Mouse (Mus musculus): ENCODE measurements around the gene Samd4b. TPM values are rescaled to one million over a fixed set of nuclear protein-coding genes. Genes with fewer than 3 reads are reported as not detected.

Gene Samd4b
- polyA plus RNA-seq, 1 experiment from 2014 or later, result 3.5 TPM

DNA sequence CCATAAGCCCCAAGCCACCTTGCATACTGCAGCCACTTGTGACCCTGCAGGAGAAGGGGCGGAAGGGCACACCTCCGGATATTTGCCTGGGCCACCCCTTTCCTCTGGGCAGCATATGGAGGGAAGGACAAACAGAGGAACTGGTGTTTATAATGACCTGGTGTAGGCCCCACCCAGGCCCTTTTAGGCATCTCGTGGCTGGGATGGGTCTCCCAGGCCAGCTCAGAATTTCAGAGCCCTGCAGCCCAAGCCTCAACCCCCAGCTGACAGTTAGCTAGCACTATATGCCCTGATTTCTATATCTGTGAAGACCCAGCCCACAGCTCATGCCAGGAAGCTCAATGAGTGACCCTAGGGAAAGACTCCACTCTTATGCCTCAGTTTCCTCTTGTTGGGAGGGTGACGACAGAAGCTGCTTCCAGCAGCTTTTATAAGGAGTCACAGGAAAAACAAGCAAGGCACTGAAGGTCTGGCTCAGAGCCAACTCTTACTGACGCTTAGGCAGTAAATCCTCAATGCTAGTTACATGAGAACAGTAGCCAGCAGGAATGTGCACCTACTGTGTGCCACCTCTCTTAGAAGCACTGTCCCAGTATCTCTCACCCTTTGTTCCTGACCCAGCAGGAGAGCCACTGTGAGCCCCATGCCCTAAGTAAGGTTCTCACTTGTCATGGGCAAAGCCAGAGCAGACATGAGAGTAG is 26.8 kb downstream of the Samd4b start:
- Histone ChIP-seq H3K4me2 (ENCODE audit: low read depth, low read length) (no peak overlapping the region), H3K9me3 (ENCODE audit: low read length) (no peaks in the 10 kb centered on the region), H3K27ac (ENCODE audit: low read depth) (no peak overlapping the region), H3K9ac (replicated peaks) (no peak overlapping the region), H3K4me1 (ENCODE audit: insufficient read depth) (peaks cover 42% of the 10 kb centered on the region), H3K27me3 (ENCODE audit: insufficient read depth, low read length) (no peaks in the 10 kb centered on the region), H3K36me3 (replicated peaks; ENCODE audit: insufficient read depth, low read length) (peaks cover 19% of the 10 kb centered on the region), H3K4me3 (ENCODE audit: low read depth, low read length) (no peak overlapping the region)
- TF ChIP-seq CTCF (IDR thresholded peaks at IDR 0.05; ENCODE audit: low read depth), result no peak
- no peak for TF ChIP-seq EP300 (IDR thresholded peaks at IDR 0.05; ENCODE audit: low read depth)
- WGBS (ENCODE audit: insufficient replicate concordance), result 47% methylated on average over 5 of the region's 5 CpGs
- ATAC-seq, result no peak
- DNase-seq, result no peak

DNA sequence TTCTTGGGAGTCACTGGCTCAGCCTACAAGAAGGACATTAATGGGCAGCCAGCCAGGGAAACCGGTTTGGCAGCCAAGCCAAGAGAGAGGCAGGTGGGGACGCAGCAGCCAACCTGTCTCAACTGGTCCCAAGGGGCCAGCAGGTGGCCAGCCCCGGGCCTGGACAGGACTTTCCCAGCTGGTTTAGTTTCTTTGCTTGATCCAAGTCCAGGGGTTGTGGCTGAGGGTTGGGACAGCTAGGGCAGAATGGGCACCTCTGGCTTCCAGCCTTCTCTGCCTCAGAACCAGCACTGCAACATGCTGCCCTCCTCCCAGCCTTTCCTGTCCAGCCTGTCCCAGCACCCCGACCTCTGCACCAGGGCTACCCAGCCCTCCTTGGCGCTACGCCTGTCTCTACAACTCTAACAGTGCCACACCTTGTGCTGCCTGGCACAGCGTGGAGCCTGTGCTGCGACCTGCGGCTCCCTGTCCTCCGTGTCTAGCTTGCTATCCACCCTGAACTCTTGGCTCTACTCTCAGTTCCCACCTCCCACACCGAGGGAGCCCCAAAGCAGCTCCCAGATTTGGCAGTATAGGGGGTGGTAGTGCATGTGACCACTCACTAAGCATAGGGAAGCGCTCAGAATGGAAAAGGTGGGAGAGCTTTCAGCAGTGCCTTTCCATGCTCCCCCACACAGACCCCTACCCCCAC is 27.5 kb downstream of the Samd4b start:
- Histone ChIP-seq H3K4me2 (ENCODE audit: low read depth, low read length) (no peak overlapping the region), H3K9me3 (ENCODE audit: low read length) (no peaks in the 10 kb centered on the region), H3K9ac (replicated peaks) (no peak overlapping the region), H3K36me3 (replicated peaks; ENCODE audit: insufficient read depth, low read length) (peaks cover 26% of the 10 kb centered on the region), H3K27me3 (ENCODE audit: insufficient read depth, low read length) (no peaks in the 10 kb centered on the region), H3K27ac (ENCODE audit: low read depth) (no peak overlapping the region), H3K4me3 (ENCODE audit: low read depth, low read length) (no peak overlapping the region), H3K4me1 (ENCODE audit: insufficient read depth) (peaks cover 35% of the 10 kb centered on the region)
- ATAC-seq (no peak), DNase-seq (no peak)
- no peak for TF ChIP-seq EP300 (IDR thresholded peaks at IDR 0.05; ENCODE audit: low read depth)
- TF ChIP-seq CTCF (IDR thresholded peaks at IDR 0.05; ENCODE audit: low read depth), result no peak
- 73% methylated on average over 12 of the region's 12 CpGs for WGBS (ENCODE audit: insufficient replicate concordance)

DNA sequence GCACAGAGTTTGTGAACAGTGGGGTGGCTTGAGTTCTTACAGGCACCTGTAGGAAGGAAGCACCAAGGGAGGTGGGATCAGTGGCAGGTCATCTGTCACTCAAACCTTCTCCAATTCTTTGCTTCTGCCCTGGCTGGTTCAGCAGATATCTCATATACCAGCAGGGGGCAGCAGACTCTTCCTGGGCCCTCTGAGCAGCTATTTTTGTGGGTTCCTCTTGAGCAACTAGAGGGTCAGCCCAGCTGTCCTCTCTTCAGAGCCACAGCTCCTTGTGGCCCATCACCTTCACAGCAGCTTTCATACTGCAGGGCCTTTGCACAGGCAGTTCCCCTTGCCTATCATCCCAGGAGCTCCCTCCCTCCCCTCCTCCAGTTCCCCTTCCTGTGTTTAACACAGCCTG is 29.7 kb downstream of the Samd4b start:
- DNase-seq, result peak; percentile 73
- Histone ChIP-seq H3K36me3 (replicated peaks; ENCODE audit: insufficient read depth, low read length) (peaks cover 30% of the 10 kb centered on the region), H3K4me2 (ENCODE audit: low read depth, low read length) (no peak overlapping the region), H3K9ac (replicated peaks) (no peak overlapping the region), H3K27ac (ENCODE audit: low read depth) (no peak overlapping the region), H3K9me3 (ENCODE audit: low read length) (no peaks in the 10 kb centered on the region), H3K4me1 (ENCODE audit: insufficient read depth) (peaks cover 23% of the 10 kb centered on the region), H3K27me3 (ENCODE audit: insufficient read depth, low read length) (no peaks in the 10 kb centered on the region), H3K4me3 (ENCODE audit: low read depth, low read length) (no peak overlapping the region)
- ATAC-seq, result peak; percentile 33; the same call in 1 of the 2 replicates
- TF ChIP-seq CTCF (IDR thresholded peaks at IDR 0.05; ENCODE audit: low read depth) (peak; percentile 91), EP300 (IDR thresholded peaks at IDR 0.05; ENCODE audit: low read depth) (no peak)

DNA sequence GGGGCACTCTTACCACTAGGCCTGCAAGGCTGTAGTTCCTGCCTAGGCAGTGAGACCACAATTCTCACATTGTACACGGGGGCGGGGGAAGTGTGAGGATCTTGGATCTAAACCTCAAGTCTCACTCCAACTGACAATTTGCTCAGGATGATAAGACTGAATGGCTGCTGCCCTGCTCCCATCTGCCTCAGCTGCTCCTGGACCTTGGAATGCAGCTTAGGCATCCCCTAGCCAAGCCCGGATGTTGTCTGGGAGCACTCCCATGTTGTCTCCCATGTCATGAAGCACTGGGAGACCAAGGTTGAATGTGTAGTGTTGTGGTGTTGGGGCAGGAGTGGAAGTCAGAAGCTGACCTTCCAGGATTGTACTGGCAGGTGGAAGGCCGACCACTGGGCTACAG is 30.4 kb downstream of the Samd4b start:
- no peak for ATAC-seq
- TF ChIP-seq CTCF (IDR thresholded peaks at IDR 0.05; ENCODE audit: low read depth) (no peak), EP300 (IDR thresholded peaks at IDR 0.05; ENCODE audit: low read depth) (no peak)
- no peak overlapping the region for H3K9ac ChIP-seq (replicated peaks)
- no peaks in the 10 kb centered on the region for H3K9me3 ChIP-seq (ENCODE audit: low read length)
- H3K4me3 ChIP-seq (ENCODE audit: low read depth, low read length), result no peak overlapping the region
- no peak for DNase-seq
- H3K36me3 ChIP-seq (replicated peaks; ENCODE audit: insufficient read depth, low read length), result peaks cover 35% of the 10 kb centered on the region
- H3K27ac ChIP-seq (ENCODE audit: low read depth), result no peak overlapping the region
- H3K4me2 ChIP-seq (ENCODE audit: low read depth, low read length), result no peak overlapping the region
- H3K4me1 ChIP-seq (ENCODE audit: insufficient read depth), result peaks cover 17% of the 10 kb centered on the region
- H3K27me3 ChIP-seq (ENCODE audit: insufficient read depth, low read length), result no peaks in the 10 kb centered on the region
- WGBS (ENCODE audit: insufficient replicate concordance), result 67% methylated on average over 4 of the region's 4 CpGs

DNA sequence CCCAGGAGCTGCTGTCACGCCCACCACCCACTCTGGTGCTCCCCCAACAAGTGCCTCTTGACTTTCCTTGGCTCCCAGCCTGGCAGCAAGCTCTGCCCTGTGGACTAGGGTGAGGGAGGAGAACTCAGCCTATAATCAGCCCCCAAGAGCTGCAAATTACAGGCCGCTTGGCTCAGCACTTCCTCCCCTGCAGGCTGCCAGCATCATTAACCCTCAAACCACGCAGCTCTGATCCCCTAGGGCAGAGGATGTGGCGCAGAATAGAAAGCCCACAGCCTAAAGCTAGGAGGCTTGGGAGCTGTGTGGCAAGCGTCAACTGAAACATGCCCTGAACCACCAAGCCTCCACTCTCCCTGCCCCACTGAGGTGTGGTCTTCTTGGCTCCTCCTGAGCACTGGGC is 32.5 kb downstream of the Samd4b start:
- H3K4me2 ChIP-seq (ENCODE audit: low read depth, low read length), result no peak overlapping the region
- H3K9me3 ChIP-seq (ENCODE audit: low read length), result no peaks in the 10 kb centered on the region
- 80% methylated on average over 5 of the region's 5 CpGs for WGBS (ENCODE audit: insufficient replicate concordance)
- DNase-seq (no peak), ATAC-seq (no peak)
- no peaks in the 10 kb centered on the region for H3K27me3 ChIP-seq (ENCODE audit: insufficient read depth, low read length)
- no peak for TF ChIP-seq EP300 (IDR thresholded peaks at IDR 0.05; ENCODE audit: low read depth)
- TF ChIP-seq CTCF (IDR thresholded peaks at IDR 0.05; ENCODE audit: low read depth), result no peak
- H3K36me3 ChIP-seq (replicated peaks; ENCODE audit: insufficient read depth, low read length), result peaks cover 52% of the 10 kb centered on the region
- no peak overlapping the region for H3K9ac ChIP-seq (replicated peaks)
- no peak overlapping the region for H3K4me3 ChIP-seq (ENCODE audit: low read depth, low read length)
- no peaks in the 10 kb centered on the region for H3K4me1 ChIP-seq (ENCODE audit: insufficient read depth)
- H3K27ac ChIP-seq (ENCODE audit: low read depth), result no peak overlapping the region

DNA sequence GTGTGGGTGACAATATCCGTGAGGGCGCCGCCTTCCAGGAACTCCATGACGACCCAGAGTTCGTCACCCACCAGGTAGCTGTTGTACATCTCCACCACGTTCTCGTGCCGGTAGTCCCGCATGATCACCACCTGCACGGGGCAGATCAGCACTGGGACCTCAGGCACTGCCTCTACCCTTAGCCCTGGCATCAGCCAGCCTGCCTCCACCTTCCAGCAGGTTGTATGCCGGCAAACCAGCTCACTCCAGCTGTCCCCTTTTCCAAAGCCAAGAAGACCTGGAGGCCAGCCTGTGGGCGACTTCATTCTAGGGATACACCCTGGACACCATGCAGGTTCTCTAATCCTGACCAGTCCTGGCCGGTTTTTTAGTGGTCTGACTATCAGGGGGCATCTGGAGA is 35.0 kb downstream of the Samd4b start:
- Histone ChIP-seq H3K9me3 (ENCODE audit: low read length) (no peaks in the 10 kb centered on the region), H3K27ac (ENCODE audit: low read depth) (no peak overlapping the region), H3K4me1 (ENCODE audit: insufficient read depth) (no peaks in the 10 kb centered on the region), H3K9ac (replicated peaks) (no peak overlapping the region), H3K27me3 (ENCODE audit: insufficient read depth, low read length) (no peaks in the 10 kb centered on the region), H3K36me3 (replicated peaks; ENCODE audit: insufficient read depth, low read length) (peaks cover 60% of the 10 kb centered on the region), H3K4me3 (ENCODE audit: low read depth, low read length) (no peak overlapping the region), H3K4me2 (ENCODE audit: low read depth, low read length) (no peak overlapping the region)
- TF ChIP-seq CTCF (IDR thresholded peaks at IDR 0.05; ENCODE audit: low read depth) (no peak), EP300 (IDR thresholded peaks at IDR 0.05; ENCODE audit: low read depth) (no peak)
- WGBS (ENCODE audit: insufficient replicate concordance), result 88% methylated on average over 13 of the region's 13 CpGs
- ATAC-seq (no peak), DNase-seq (no peak)
